Mouse (Mus musculus): Measurements from ENCODE around the gene Prpsap1. TPM values are rescaled to one million over a fixed set of nuclear protein-coding genes. Genes with fewer than 3 reads are reported as not detected.

Gene Prpsap1
- total RNA-seq, 1 experiment from 2014 or later: 81.1 TPM

- DNase-seq: no peak
Measured at GRCm38 (mm10) chr11:116443311-116443710, 50.7 kb downstream of the Prpsap1 start.

GRCm38 (mm10) chr11:116442867-116443177 is 51.2 kb downstream of the Prpsap1 start:
- no peak for DNase-seq

- DNase-seq: peak; percentile 59
Measured at GRCm38 (mm10) chr11:116442129-116442866, 51.7 kb downstream of the Prpsap1 start.

GRCm38 (mm10) chr11:116440408-116441068 is 53.5 kb downstream of the Prpsap1 start:
- no peak for DNase-seq

DNA sequence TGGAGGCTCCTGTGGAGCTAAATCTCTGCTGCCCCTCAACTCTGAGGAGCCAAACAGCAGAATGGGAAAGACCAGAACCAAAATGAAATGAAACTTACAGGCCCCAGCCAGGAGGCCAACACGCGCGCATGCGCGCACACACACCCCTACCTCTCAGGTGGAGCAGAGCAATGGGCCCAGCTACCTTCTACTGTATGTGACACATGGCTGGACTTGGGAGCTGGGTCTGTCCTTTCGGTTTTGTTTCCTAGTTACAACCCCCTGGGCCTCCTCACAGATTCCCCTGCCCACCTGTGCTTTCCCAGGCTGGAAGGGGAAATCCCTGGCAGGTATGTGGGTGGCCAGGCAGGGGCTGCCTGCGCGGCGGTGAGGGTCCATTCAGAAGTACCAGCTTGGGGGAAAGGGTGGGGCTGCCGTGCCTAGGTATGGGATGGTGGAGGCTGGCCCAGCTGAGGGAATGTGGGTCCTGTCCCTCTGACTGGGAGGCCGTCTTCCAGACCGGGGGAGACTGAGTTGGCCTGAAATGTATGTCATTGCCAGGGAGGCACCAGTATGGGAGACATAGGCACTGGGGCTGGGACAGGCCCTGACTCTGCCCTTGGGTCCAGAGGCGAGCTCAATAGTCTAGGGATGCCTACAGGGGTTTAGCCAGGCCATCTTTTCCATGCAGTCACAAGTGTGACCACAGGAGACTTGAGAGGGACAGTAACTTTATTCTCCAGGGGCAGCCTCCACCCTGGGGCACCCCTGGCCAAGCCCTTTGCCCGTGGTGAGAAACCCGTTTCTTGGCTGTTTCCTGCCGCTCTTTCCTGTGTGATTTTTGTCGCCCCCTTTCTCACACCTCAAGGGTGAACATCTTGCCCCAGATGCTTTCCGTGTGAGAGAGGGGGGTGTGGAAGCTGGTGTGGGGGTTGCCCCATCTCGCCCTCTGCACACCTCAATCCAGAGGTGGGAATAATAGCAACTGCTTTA is 54.4 kb downstream of the Prpsap1 start:
- DNase-seq: no peak

- DNase-seq: no peak
Measured at GRCm38 (mm10) chr11:116437541-116437940, 56.5 kb downstream of the Prpsap1 start.

GRCm38 (mm10) chr11:116436725-116437331 is 57.2 kb downstream of the Prpsap1 start:
- DNase-seq: no peak

- no peak for DNase-seq
Measured at GRCm38 (mm10) chr11:116435992-116436724, 57.8 kb downstream of the Prpsap1 start.

GRCm38 (mm10) chr11:116434967-116435752 is 58.8 kb downstream of the Prpsap1 start:
- no peak for DNase-seq

DNA sequence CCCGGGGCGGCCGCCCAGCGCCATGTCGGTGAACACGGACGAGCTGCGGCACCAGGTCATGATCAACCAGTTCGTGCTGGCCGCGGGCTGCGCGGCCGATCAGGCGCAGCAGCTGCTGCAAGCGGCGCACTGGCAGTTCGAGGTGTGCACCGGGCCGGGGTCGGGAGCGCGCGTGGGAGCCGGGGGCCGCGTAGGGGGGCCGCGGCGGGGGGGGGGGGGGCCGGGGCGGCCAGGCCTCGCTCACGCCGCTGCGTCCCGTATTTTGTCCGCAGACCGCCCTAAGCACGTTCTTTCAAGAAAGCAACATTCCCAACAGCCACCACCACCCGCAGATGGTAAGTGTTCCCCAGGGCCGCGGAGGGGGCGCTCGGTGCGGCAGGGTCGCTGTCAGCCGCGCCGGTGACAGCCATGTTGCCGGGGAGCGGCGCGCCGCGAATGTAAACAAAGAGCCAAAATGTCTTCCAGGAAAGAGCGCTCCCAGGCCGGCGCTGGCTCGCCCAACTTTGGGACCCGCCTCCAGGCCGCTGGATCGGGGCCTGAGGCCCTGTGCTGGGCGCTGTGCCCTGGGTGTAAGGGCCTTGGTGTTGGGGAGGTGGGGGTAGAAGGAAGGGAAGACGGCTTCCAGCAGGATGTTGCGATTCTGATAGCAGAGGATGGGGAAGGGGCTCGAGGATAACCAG is 59.6 kb downstream of the Prpsap1 start:
- DNase-seq: peak; percentile 81

DNA sequence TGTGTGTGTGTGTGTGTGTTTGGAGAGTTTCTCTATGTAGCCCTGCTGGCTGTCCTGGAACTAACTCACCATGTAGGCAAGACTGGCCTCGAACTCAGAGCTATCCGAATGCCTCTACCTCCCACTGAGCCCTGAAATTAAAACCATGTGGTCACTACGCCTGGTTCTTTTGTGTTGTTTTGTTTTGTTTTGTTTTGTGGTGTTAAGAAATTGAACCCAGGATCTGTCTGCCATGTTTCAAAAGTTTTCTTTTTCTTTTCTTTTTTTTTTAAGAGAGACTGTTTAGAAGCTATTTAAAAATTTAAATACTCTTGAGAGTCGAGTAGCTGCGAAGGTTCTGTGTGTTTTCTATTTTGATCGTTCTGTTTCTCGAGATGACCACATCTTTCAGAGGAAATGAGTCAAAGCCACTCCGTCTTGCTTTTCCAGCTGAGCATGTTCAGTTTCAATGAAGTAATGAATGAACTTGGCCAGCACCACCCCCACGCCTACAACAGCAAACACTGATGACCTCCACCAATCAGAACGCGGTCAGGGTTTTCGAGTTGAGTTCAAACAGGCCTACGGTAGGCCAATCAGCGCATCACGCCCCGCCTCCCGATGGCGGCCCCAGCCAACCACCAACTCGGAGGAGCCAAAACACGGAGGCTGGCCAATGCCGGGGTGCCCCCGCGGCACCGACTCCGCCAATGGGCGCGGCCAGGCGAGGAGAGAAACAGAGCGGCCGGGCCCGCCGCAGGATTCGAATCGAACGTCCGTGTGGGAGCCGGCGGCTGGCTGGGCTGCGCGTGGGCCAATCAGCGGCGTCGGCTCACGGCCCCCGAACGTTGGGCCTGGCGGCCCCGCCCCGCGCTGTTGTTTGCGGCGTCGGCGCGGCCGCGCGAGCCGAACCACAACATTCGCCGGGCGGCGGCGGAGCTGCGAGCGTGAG is 60.4 kb downstream of the Prpsap1 start, which contains the start of gene Ubald2:
TSS of gene Ubald2 (plus strand) at position 739 of the 931 bp plus-strand sequence.
- DNase-seq: peak; percentile 100

GRCm38 (mm10) chr11:116432593-116433355 is 61.2 kb downstream of the Prpsap1 start:
- DNase-seq: no peak

GRCm38 (mm10) chr11:116432127-116432526 is 61.9 kb downstream of the Prpsap1 start:
- no peak for DNase-seq

GRCm38 (mm10) chr11:116431428-116432077 is 62.4 kb downstream of the Prpsap1 start:
- no peak for DNase-seq

- DNase-seq: no peak
Measured at GRCm38 (mm10) chr11:116430723-116431427, 63.1 kb downstream of the Prpsap1 start.

- no peak for DNase-seq
Measured at GRCm38 (mm10) chr11:116429862-116430613, 64.0 kb downstream of the Prpsap1 start.
